Mouse (Mus musculus) forebrain, postnatal 0 days (tissue): ENCODE measurements at regions not wholly inside any gene's neighbourhood (a gene's known extent, or its start where the extent isn't known, plus 50 kb on each side); places are given as distances from the start of the nearest gene placed in this dataset.
A peak's percentile ranks its signal among the peaks of the same experiment; 100 is the strongest.

Source experiments
- ATAC-seq: fragments of 200-750 bp; cut with Nextera tagmentation; 2 replicates; pipeline ENCODE4 v1.8.0; 2017; ENCODE audit warnings: mild to moderate bottlenecking, moderate library complexity
- DNase-seq: peaks from one replicate; pipeline ENCODE4 v3.0.0-alpha.2; 2015
- H3K27ac ChIP-seq: fragments of 300-500 bp; sonication (generic); 2 replicates; pipeline ENCODE4 v1.5.1; 2014; ENCODE audit warnings: low read depth, mild to moderate bottlenecking, antibody characterized with exemption, low read length, moderate library complexity, mixed read lengths
- H3K27me3 ChIP-seq: fragments of 300-500 bp; sonication (generic); 2 replicates; pipeline ENCODE4 v1.6.1; 2014; ENCODE audit warnings: mild to moderate bottlenecking, low read length, mixed read lengths; ENCODE audit not compliant: insufficient read depth
- H3K36me3 ChIP-seq: fragments of 300-500 bp; sonication (generic); 2 replicates; pipeline ENCODE4 v1.6.1; 2014; ENCODE audit warnings: mild to moderate bottlenecking, moderate library complexity; ENCODE audit not compliant: insufficient read depth
- H3K4me1 ChIP-seq: fragments of 300-500 bp; sonication (generic); 2 replicates; pipeline ENCODE4 v1.6.1; 2014; ENCODE audit warnings: antibody characterized with exemption; ENCODE audit not compliant: insufficient read depth
- H3K4me2 ChIP-seq: fragments of 300-500 bp; sonication (generic); 2 replicates; pipeline ENCODE4 v1.6.1; 2014; ENCODE audit warnings: low read depth, mild to moderate bottlenecking, moderate library complexity
- H3K4me3 ChIP-seq: fragments of 300-500 bp; sonication (generic); 2 replicates; pipeline ENCODE4 v1.5.1; 2014; ENCODE audit warnings: low read depth, low read length, mixed read lengths
- H3K9ac ChIP-seq: fragments of 300-500 bp; sonication (generic); 2 replicates; pipeline ENCODE4 v1.6.1; 2014; ENCODE audit warnings: mild to moderate bottlenecking
- H3K9me3 ChIP-seq: fragments of 300-500 bp; sonication (generic); 2 replicates; pipeline ENCODE4 v1.6.1; 2016; ENCODE audit warnings: low read length
- CTCF ChIP-seq: sonication (generic); IDR thresholded peaks from 2 replicates; pipeline ENCODE4 v1.5.1; 2016; ENCODE audit warnings: antibody characterized with exemption, control low read depth, low read depth
- WGBS: fragments of 180-500 bp; shearing (Covaris S2); extraction: QIAGEN DNeasy Blood & Tissue Kit; methylation state at CpG from one replicate; pipeline ENCODE4 v1.1.7; 2014; 5-methylcytosine and 5-hydroxymethylcytosine counted together

- no peaks in the 10 kb centered on the region for H3K36me3 ChIP-seq
- no peak overlapping the region for H3K9ac ChIP-seq
- no peak for TF ChIP-seq CTCF
- 91% methylated on average over 5 of the region's 5 CpGs for WGBS
- H3K4me1 ChIP-seq: no peaks in the 10 kb centered on the region
- H3K9me3 ChIP-seq: no peaks in the 10 kb centered on the region
- H3K4me3 ChIP-seq: no peak overlapping the region
- no peak for DNase-seq
- ATAC-seq: no peak
- H3K4me2 ChIP-seq: no peak overlapping the region
- H3K27ac ChIP-seq: no peak overlapping the region
- H3K27me3 ChIP-seq: no peaks in the 10 kb centered on the region
Measured at GRCm38 (mm10) chr5:75828332-75828731, 149.9 kb downstream of the Kdr start.

DNA sequence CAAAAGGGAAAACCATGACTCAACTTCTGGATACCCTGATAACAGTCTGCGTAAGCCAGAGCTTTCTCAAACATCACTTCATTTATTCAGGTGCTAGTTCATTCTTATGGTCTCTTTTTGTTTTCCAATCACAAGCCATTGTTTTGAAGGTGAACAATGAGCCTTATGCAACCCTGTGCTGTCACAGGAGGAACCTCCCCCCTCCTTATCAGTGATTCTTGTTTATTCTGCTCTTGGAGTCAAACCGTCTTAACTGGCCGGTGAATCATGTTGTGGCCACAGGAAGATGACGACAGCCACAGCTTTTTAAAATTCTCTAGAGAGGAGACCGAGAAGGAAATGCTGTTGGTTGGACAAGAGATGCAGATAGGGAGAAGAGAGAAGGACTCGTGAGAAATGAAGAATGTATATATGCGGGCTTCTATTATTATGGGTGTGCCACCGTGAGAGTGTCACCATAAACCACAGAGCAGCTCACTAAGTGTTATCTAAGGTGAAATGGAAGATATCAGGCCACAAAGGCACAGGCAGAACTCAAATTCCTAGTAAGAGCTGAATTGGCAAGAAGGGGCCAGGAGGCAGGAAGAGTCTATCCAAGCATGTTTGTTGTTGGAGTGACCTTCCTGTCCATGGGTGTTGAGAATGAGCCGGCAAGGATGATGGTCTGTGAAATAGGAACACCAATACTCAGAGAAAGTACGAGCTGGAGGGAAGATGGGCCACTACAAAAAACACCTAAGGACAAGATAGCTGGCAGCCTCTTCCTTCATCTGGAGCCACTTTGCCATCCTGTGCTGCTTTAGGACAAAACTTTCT lies 151.8 kb downstream of the Kdr start:
- Histone ChIP-seq H3K9ac (no peak overlapping the region), H3K4me1 (no peaks in the 10 kb centered on the region), H3K27ac (no peak overlapping the region), H3K9me3 (no peaks in the 10 kb centered on the region), H3K4me3 (no peak overlapping the region), H3K36me3 (no peaks in the 10 kb centered on the region), H3K27me3 (no peaks in the 10 kb centered on the region), H3K4me2 (no peak overlapping the region)
- DNase-seq (no peak), ATAC-seq (no peak)
- no peak for TF ChIP-seq CTCF
- WGBS: 85% methylated on average over 10 of the region's 10 CpGs

GRCm38 (mm10) chr5:75825576-75825975 lies 152.7 kb downstream of the Kdr start:
- Histone ChIP-seq H3K4me2 (no peak overlapping the region), H3K27me3 (no peaks in the 10 kb centered on the region), H3K36me3 (no peaks in the 10 kb centered on the region), H3K4me3 (no peak overlapping the region), H3K4me1 (no peaks in the 10 kb centered on the region), H3K9ac (no peak overlapping the region), H3K9me3 (no peaks in the 10 kb centered on the region), H3K27ac (no peak overlapping the region)
- DNase-seq (no peak), ATAC-seq (no peak; the same call in 1 of the 2 replicates)
- no peak for TF ChIP-seq CTCF
- 54% methylated on average over 5 of the region's 5 CpGs for WGBS

DNA sequence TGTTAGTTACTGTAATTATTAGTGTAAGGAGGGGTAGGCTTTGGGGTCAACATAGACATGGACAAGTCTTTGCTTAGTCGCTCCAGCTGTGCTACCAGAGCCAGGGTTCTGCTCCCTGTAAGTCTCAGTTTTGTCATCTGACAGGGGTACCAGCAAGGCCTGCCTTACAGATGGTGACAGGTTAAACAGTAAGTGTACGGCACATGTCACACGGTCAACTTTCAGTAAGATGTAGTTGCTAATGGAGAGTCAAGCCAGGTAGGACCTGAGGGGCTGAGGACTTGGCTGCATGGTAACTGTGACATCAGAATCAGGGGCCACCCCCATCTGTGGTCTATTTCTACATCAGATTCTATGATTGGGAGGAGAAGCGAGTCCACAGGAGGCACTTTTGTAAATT lies 153.6 kb downstream of the Kdr start:
- H3K27me3 ChIP-seq: no peaks in the 10 kb centered on the region
- 94% methylated on average over 4 of the region's 4 CpGs for WGBS
- H3K4me2 ChIP-seq: no peak overlapping the region
- no peak for TF ChIP-seq CTCF
- H3K36me3 ChIP-seq: no peaks in the 10 kb centered on the region
- no peaks in the 10 kb centered on the region for H3K4me1 ChIP-seq
- DNase-seq: no peak
- no peak overlapping the region for H3K27ac ChIP-seq
- no peaks in the 10 kb centered on the region for H3K9me3 ChIP-seq
- H3K9ac ChIP-seq: no peak overlapping the region
- ATAC-seq: no peak
- no peak overlapping the region for H3K4me3 ChIP-seq

DNA sequence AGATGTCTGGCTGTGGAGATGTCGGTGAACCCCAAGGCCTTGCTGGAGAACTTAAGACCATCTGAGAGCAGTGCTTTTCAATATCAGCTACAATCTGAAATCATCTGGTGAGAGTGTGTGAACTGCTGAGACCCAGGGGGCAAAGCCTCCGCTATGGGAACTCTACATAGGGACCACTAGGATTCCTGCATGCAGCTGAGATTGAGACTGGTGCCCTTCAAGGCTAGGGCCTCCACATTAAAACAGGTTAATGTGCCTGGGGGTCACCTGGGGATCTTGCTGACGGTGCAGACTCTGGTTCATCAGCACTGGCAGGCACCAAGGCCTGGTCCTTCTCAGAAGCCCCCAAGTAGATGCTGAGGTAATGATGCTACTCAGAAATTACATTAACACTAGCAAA lies 154.6 kb downstream of the Kdr start:
- Histone ChIP-seq H3K4me1 (no peaks in the 10 kb centered on the region), H3K4me2 (no peak overlapping the region), H3K27me3 (no peaks in the 10 kb centered on the region), H3K9me3 (no peaks in the 10 kb centered on the region), H3K9ac (no peak overlapping the region), H3K27ac (no peak overlapping the region), H3K36me3 (no peaks in the 10 kb centered on the region), H3K4me3 (no peak overlapping the region)
- DNase-seq (no peak), ATAC-seq (no peak)
- WGBS: 91% methylated on average over 3 of the region's 3 CpGs
- TF ChIP-seq CTCF: no peak

- no peak overlapping the region for H3K9ac ChIP-seq
- no peaks in the 10 kb centered on the region for H3K27me3 ChIP-seq
- DNase-seq (no peak), ATAC-seq (no peak)
- H3K9me3 ChIP-seq: no peaks in the 10 kb centered on the region
- no peak overlapping the region for H3K4me3 ChIP-seq
- no peaks in the 10 kb centered on the region for H3K36me3 ChIP-seq
- no peak for TF ChIP-seq CTCF
- no peak overlapping the region for H3K27ac ChIP-seq
- 93% methylated on average over 13 of the region's 13 CpGs for WGBS
- no peak overlapping the region for H3K4me2 ChIP-seq
- no peaks in the 10 kb centered on the region for H3K4me1 ChIP-seq
Measured at GRCm38 (mm10) chr5:75817396-75817795, 160.9 kb downstream of the Kdr start.

DNA sequence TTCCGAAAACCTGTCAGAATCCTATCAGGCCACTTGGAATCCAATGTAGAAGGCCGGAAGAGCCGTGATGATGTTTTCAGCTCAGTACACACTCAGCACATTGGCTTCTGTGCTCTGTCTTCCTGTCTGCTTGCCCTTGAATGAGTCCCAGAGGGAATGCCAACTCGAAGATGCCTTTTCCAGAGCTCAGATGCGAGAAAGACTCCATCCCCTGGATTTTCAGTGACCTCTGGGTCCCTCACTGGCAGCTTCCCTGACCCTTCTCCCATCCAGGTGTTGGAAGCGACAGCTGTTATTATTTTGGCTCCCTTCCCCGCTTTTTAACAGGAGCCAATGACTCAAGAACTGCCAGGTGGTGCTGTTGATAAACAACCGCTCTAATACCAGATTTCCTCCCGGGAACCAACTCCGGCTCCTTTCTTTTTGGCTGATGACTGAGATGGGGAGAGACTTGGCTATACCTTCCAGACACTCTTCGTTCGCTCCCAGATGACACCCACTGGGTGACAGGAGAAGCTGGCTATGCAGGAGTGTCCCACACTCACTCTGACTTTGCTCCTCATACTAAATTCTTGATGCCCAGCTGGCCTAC lies 163.8 kb downstream of the Kdr start:
- WGBS: 59% methylated on average over 12 of the region's 12 CpGs

More for the DNA sequence above, 163.8 kb downstream of the Kdr start:
- H3K9me3 ChIP-seq: no peaks in the 10 kb centered on the region
- DNase-seq (peak; percentile 36), ATAC-seq (0 out of 2 replicates have a peak, but pooled peaks have one; percentile 25)
- no peaks in the 10 kb centered on the region for H3K4me1 ChIP-seq
- H3K36me3 ChIP-seq: no peaks in the 10 kb centered on the region
- TF ChIP-seq CTCF: no peak
- no peaks in the 10 kb centered on the region for H3K27me3 ChIP-seq
- no peak overlapping the region for H3K9ac ChIP-seq
- H3K4me3 ChIP-seq: no peak overlapping the region
- no peak overlapping the region; the same call in 1 of the 2 replicates for H3K27ac ChIP-seq
- no peak overlapping the region for H3K4me2 ChIP-seq
